Mouse (Mus musculus): ENCODE data around the gene Olfr1102. TPM values are rescaled to one million over a fixed set of nuclear protein-coding genes. Genes with fewer than 3 reads are reported as not detected.

Gene Olfr1102
- not detected for polyA plus RNA-seq (2012; fragmentation: generic; extraction: Trizol)
- long read RNA-seq, experiment 1, result 0 reads
- long read RNA-seq, experiment 2, result 0 reads

- H3K79me2 ChIP-seq (ENCODE audit: control insufficient read depth, insufficient read depth), result no peaks in the 10 kb centered on the region
- no peaks in the 10 kb centered on the region for H3K79me3 ChIP-seq (ENCODE audit: low read depth)
- no peak within 1 kb of the TSS for H3ac ChIP-seq (ENCODE audit: control insufficient read depth, insufficient read length, low read depth)
- no peaks in the 10 kb centered on the region for H3K36me3 ChIP-seq (ENCODE audit: control insufficient read depth, insufficient read depth)
- H3K27me3 ChIP-seq (ENCODE audit: control insufficient read depth, insufficient read depth, insufficient read length), result no peaks in the 10 kb centered on the region
- no peak within 1 kb of the TSS for H3K4me3 ChIP-seq (ENCODE audit: insufficient read depth, poor library complexity, severe bottlenecking)
- TF ChIP-seq FOSL1 (IDR thresholded peaks at IDR 0.05; ENCODE audit: insufficient read depth, low read length, poor library complexity, severe bottlenecking) (no peak), CTCF (IDR thresholded peaks at IDR 0.05; ENCODE audit: control insufficient read depth, insufficient read depth, insufficient read length) (no peak), MAX (IDR thresholded peaks at IDR 0.05) (no peak), MYOG (IDR thresholded peaks at IDR 0.05; ENCODE audit: control insufficient read depth, extremely low read depth, insufficient read length) (no peak), USF1 (IDR thresholded peaks at IDR 0.05; ENCODE audit: low read depth) (no peak), CEBPB (IDR thresholded peaks at IDR 0.05; ENCODE audit: low read depth) (no peak), MYOD1 (IDR thresholded peaks at IDR 0.05; ENCODE audit: control insufficient read depth, insufficient read length, low read depth) (no peak)
Measured at GRCm38 (mm10) chr2:86998098-86998497, at the start of gene Olfr1102. Olfr1102 (plus strand) TSS chr2:86998398.

- H3K79me3 ChIP-seq (ENCODE audit: low read depth), result no peaks in the 10 kb centered on the region
- H3K4me3 ChIP-seq (ENCODE audit: insufficient read depth, poor library complexity, severe bottlenecking), result no peak within 1 kb of the TSS
- no peaks in the 10 kb centered on the region for H3K27me3 ChIP-seq (ENCODE audit: control insufficient read depth, insufficient read depth, insufficient read length)
- TF ChIP-seq FOSL1 (IDR thresholded peaks at IDR 0.05; ENCODE audit: insufficient read depth, low read length, poor library complexity, severe bottlenecking), result no peak
- no peak for TF ChIP-seq USF1 (IDR thresholded peaks at IDR 0.05; ENCODE audit: low read depth)
- TF ChIP-seq CEBPB (IDR thresholded peaks at IDR 0.05; ENCODE audit: low read depth), result no peak
- TF ChIP-seq MYOD1 (IDR thresholded peaks at IDR 0.05; ENCODE audit: control insufficient read depth, insufficient read length, low read depth), result no peak
- no peak for TF ChIP-seq MYOG (IDR thresholded peaks at IDR 0.05; ENCODE audit: control insufficient read depth, extremely low read depth, insufficient read length)
- no peak for TF ChIP-seq MAX (IDR thresholded peaks at IDR 0.05)
- no peak for TF ChIP-seq CTCF (IDR thresholded peaks at IDR 0.05; ENCODE audit: control insufficient read depth, insufficient read depth, insufficient read length)
- H3ac ChIP-seq (ENCODE audit: control insufficient read depth, insufficient read length, low read depth), result no peak within 1 kb of the TSS
- no peaks in the 10 kb centered on the region for H3K36me3 ChIP-seq (ENCODE audit: control insufficient read depth, insufficient read depth)
- no peaks in the 10 kb centered on the region for H3K79me2 ChIP-seq (ENCODE audit: control insufficient read depth, insufficient read depth)
Measured at GRCm38 (mm10) chr2:86960593-86960992, 37.6 kb upstream of the Olfr1102 start, which contains the start of gene Olfr1099. Olfr1099 (minus strand) TSS chr2:86960693.

- H3K36me3 ChIP-seq (ENCODE audit: control insufficient read depth, insufficient read depth), result no peaks in the 10 kb centered on the region
- H3K27me3 ChIP-seq (ENCODE audit: control insufficient read depth, insufficient read depth, insufficient read length), result no peaks in the 10 kb centered on the region
- no peak for TF ChIP-seq MYOD1 (IDR thresholded peaks at IDR 0.05; ENCODE audit: control insufficient read depth, insufficient read length, low read depth)
- no peaks in the 10 kb centered on the region for H3K79me3 ChIP-seq (ENCODE audit: low read depth)
- H3K79me2 ChIP-seq (ENCODE audit: control insufficient read depth, insufficient read depth), result no peaks in the 10 kb centered on the region
- H3K4me3 ChIP-seq (ENCODE audit: insufficient read depth, poor library complexity, severe bottlenecking), result no peak within 1 kb of the TSS
- no peak within 1 kb of the TSS for H3ac ChIP-seq (ENCODE audit: control insufficient read depth, insufficient read length, low read depth)
Measured at GRCm38 (mm10) chr2:86979854-86980253, 18.3 kb upstream of the Olfr1102 start, which contains the start of gene Olfr1100. Olfr1100 (minus strand) TSS chr2:86979954.

- no peak for TF ChIP-seq CEBPB (IDR thresholded peaks at IDR 0.05; ENCODE audit: low read depth)
- no peak for TF ChIP-seq FOSL1 (IDR thresholded peaks at IDR 0.05; ENCODE audit: insufficient read depth, low read length, poor library complexity, severe bottlenecking)
- TF ChIP-seq USF1 (IDR thresholded peaks at IDR 0.05; ENCODE audit: low read depth), result no peak
- no peak for TF ChIP-seq CTCF (IDR thresholded peaks at IDR 0.05; ENCODE audit: control insufficient read depth, insufficient read depth, insufficient read length)
- TF ChIP-seq MYOD1 (IDR thresholded peaks at IDR 0.05; ENCODE audit: control insufficient read depth, insufficient read length, low read depth), result no peak
- no peak for TF ChIP-seq MAX (IDR thresholded peaks at IDR 0.05)
- TF ChIP-seq MYOG (IDR thresholded peaks at IDR 0.05; ENCODE audit: control insufficient read depth, extremely low read depth, insufficient read length), result no peak
- no peaks in the 10 kb centered on the region for H3K79me3 ChIP-seq (ENCODE audit: low read depth)
- no peaks in the 10 kb centered on the region for H3K27me3 ChIP-seq (ENCODE audit: control insufficient read depth, insufficient read depth, insufficient read length)
- no peak within 1 kb of the TSS for H3K4me3 ChIP-seq (ENCODE audit: insufficient read depth, poor library complexity, severe bottlenecking)
- H3K79me2 ChIP-seq (ENCODE audit: control insufficient read depth, insufficient read depth), result no peaks in the 10 kb centered on the region
- no peak within 1 kb of the TSS for H3ac ChIP-seq (ENCODE audit: control insufficient read depth, insufficient read length, low read depth)
- no peaks in the 10 kb centered on the region for H3K36me3 ChIP-seq (ENCODE audit: control insufficient read depth, insufficient read depth)
Measured at GRCm38 (mm10) chr2:86991121-86991520, 7.1 kb upstream of the Olfr1102 start, which contains the start of gene Olfr1101. Olfr1101 (minus strand) TSS chr2:86991221.

GRCm38 (mm10) chr2:87026980-87027379 lies 28.8 kb downstream of the Olfr1102 start, which contains the start of gene Olfr1104:
Olfr1104 (minus strand) TSS chr2:87027080.
- no peaks in the 10 kb centered on the region for H3K27me3 ChIP-seq (ENCODE audit: control insufficient read depth, insufficient read depth, insufficient read length)
- no peak within 1 kb of the TSS for H3K4me3 ChIP-seq (ENCODE audit: insufficient read depth, poor library complexity, severe bottlenecking)
- H3K36me3 ChIP-seq (ENCODE audit: control insufficient read depth, insufficient read depth), result no peaks in the 10 kb centered on the region
- H3ac ChIP-seq (ENCODE audit: control insufficient read depth, insufficient read length, low read depth), result no peak within 1 kb of the TSS
- TF ChIP-seq USF1 (IDR thresholded peaks at IDR 0.05; ENCODE audit: low read depth) (no peak), CTCF (IDR thresholded peaks at IDR 0.05; ENCODE audit: control insufficient read depth, insufficient read depth, insufficient read length) (no peak), FOSL1 (IDR thresholded peaks at IDR 0.05; ENCODE audit: insufficient read depth, low read length, poor library complexity, severe bottlenecking) (no peak), MYOD1 (IDR thresholded peaks at IDR 0.05; ENCODE audit: control insufficient read depth, insufficient read length, low read depth) (no peak), MYOG (IDR thresholded peaks at IDR 0.05; ENCODE audit: control insufficient read depth, extremely low read depth, insufficient read length) (no peak), CEBPB (IDR thresholded peaks at IDR 0.05; ENCODE audit: low read depth) (no peak), MAX (IDR thresholded peaks at IDR 0.05) (no peak)
- H3K79me2 ChIP-seq (ENCODE audit: control insufficient read depth, insufficient read depth), result no peaks in the 10 kb centered on the region
- H3K79me3 ChIP-seq (ENCODE audit: low read depth), result no peaks in the 10 kb centered on the region

GRCm38 (mm10) chr2:87036431-87036830 lies 38.2 kb downstream of the Olfr1102 start, which contains the start of gene Olfr1105:
Olfr1105 (minus strand) TSS chr2:87036531.
- Histone ChIP-seq H3K79me3 (ENCODE audit: low read depth) (no peaks in the 10 kb centered on the region), H3K79me2 (ENCODE audit: control insufficient read depth, insufficient read depth) (no peaks in the 10 kb centered on the region), H3ac (ENCODE audit: control insufficient read depth, insufficient read length, low read depth) (no peak within 1 kb of the TSS), H3K4me3 (ENCODE audit: insufficient read depth, poor library complexity, severe bottlenecking) (no peak within 1 kb of the TSS), H3K27me3 (ENCODE audit: control insufficient read depth, insufficient read depth, insufficient read length) (no peaks in the 10 kb centered on the region), H3K36me3 (ENCODE audit: control insufficient read depth, insufficient read depth) (no peaks in the 10 kb centered on the region)
- TF ChIP-seq MYOD1 (IDR thresholded peaks at IDR 0.05; ENCODE audit: control insufficient read depth, insufficient read length, low read depth), result no peak
- TF ChIP-seq CEBPB (IDR thresholded peaks at IDR 0.05; ENCODE audit: low read depth), result no peak
- TF ChIP-seq MYOG (IDR thresholded peaks at IDR 0.05; ENCODE audit: control insufficient read depth, extremely low read depth, insufficient read length), result no peak
- TF ChIP-seq FOSL1 (IDR thresholded peaks at IDR 0.05; ENCODE audit: insufficient read depth, low read length, poor library complexity, severe bottlenecking), result no peak
- no peak for TF ChIP-seq USF1 (IDR thresholded peaks at IDR 0.05; ENCODE audit: low read depth)
- TF ChIP-seq CTCF (IDR thresholded peaks at IDR 0.05; ENCODE audit: control insufficient read depth, insufficient read depth, insufficient read length), result no peak
- TF ChIP-seq MAX (IDR thresholded peaks at IDR 0.05), result no peak
